Mouse (Mus musculus) heart, embryonic 11.5 days (tissue): ENCODE results near the gene Dip2b. TPM values are rescaled to one million over a fixed set of nuclear protein-coding genes. Genes with fewer than 3 reads are reported as not detected.

Source experiments
- ATAC-seq: fragments of 200-750 bp; cut with Nextera tagmentation; replicated peaks from 2 replicates; pipeline ENCODE4 v1.8.0; 2017; ENCODE audit warnings: moderate library complexity; ENCODE audit not compliant: insufficient number of reproducible peaks, low FRiP score, low TSS enrichment
- H3K27ac ChIP-seq: fragments of 300-500 bp; sonication (generic); 2 replicates; pipeline ENCODE4 v1.5.1; 2014; ENCODE audit warnings: mild to moderate bottlenecking, low read depth, low read length
- H3K27me3 ChIP-seq: fragments of 300-500 bp; sonication (generic); 2 replicates; pipeline ENCODE4 v1.6.1; 2014; ENCODE audit warnings: mild to moderate bottlenecking, low read length, mixed read lengths; ENCODE audit not compliant: control insufficient read depth, insufficient read depth
- H3K36me3 ChIP-seq: fragments of 300-500 bp; sonication (generic); 2 replicates; pipeline ENCODE4 v1.6.1; 2014; ENCODE audit warnings: mild to moderate bottlenecking, low read length, moderate library complexity, mixed read lengths; ENCODE audit not compliant: control insufficient read depth, insufficient read depth
- H3K4me1 ChIP-seq: fragments of 300-500 bp; sonication (generic); 2 replicates; pipeline ENCODE4 v1.6.1; 2014; ENCODE audit warnings: low read length; ENCODE audit not compliant: control insufficient read depth, insufficient read depth
- H3K4me2 ChIP-seq: fragments of 300-500 bp; sonication (generic); 2 replicates; pipeline ENCODE4 v1.6.1; 2014; ENCODE audit warnings: mild to moderate bottlenecking, moderate library complexity
- H3K4me3 ChIP-seq: fragments of 300-500 bp; sonication (generic); 2 replicates; pipeline ENCODE4 v1.5.1; 2014; ENCODE audit warnings: low read depth, low read length
- H3K9ac ChIP-seq: fragments of 300-500 bp; sonication (generic); 2 replicates; pipeline ENCODE4 v1.6.1; 2014; ENCODE audit warnings: mild to moderate bottlenecking, low read depth, low read length, moderate library complexity
- H3K9me3 ChIP-seq: fragments of 300-500 bp; sonication (generic); replicated peaks from 2 replicates; pipeline ENCODE4 v1.6.1; 2016; ENCODE audit warnings: low read length; ENCODE audit not compliant: control insufficient read depth
- WGBS: fragments of 180-500 bp; shearing (Covaris S2); extraction: QIAGEN DNeasy Blood & Tissue Kit; methylation state at CpG from one replicate; pipeline ENCODE4 v1.1.7; 2014; ENCODE audit not compliant: insufficient replicate concordance; 5-methylcytosine and 5-hydroxymethylcytosine counted together
- polyA plus RNA-seq: library from polyadenylated mRNA; unstranded; fragments of >200 nt; fragmentation: Nextera tagmentation; extraction: Ambion mirVana; gene quantifications from 2 replicates; pipeline ENCODE4 v1.2.1, GENCODE M21; 2014

Gene Dip2b
- polyA plus RNA-seq, 1 experiment from 2014 or later: 16.6 TPM

DNA sequence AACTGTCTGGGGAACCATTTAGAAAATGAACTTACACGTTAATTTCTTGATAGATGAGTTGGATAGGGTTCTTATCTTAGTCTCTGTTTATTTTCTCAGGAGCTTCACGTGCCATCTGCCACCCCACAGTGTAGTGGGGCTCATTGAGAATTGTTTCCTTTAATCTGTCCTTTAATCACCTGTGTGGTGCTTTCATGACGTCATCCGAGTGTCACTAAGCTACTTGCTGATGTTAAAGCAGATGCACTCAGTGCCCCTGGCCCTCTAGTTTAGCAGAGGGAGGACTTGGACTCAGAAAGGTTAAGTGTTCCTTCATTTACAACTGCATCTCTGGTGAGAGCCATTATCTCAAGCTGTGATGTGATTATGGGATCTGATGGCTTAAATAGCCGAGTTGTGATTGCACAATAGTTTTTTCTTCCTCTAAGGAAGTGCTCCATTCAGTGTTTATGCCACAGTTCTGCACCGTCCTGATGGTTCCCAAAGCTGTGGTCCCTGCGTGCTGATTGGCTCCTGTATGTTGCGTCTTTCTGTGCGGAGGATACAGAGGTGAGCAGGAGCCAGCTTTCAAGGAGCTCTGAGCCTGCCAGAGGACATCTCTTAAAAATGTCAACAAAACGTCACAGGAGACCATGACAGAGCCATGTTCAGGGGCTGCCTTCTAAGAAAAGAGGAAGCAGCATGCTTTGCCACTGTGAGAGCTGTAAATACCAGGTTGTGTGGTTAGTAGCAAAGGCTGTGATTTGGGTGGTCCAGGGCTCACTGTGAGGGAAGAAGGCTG, 3.0 kb downstream of the Dip2b start:
- peak overlapping the region; percentile 12; the same call in 1 of the 2 replicates for H3K27ac ChIP-seq
- H3K9ac ChIP-seq: peak overlapping the region; percentile 43
- 27% methylated on average over 10 of the region's 10 CpGs for WGBS
- H3K4me3 ChIP-seq: peak overlapping the region; percentile 82; the same call in 1 of the 2 replicates
- peaks cover 37% of the 10 kb centered on the region for H3K4me1 ChIP-seq
- no peaks in the 10 kb centered on the region for H3K36me3 ChIP-seq
- no peaks in the 10 kb centered on the region for H3K27me3 ChIP-seq
- H3K9me3 ChIP-seq: no peaks in the 10 kb centered on the region
- ATAC-seq: no peak
- peak overlapping the region; percentile 87 for H3K4me2 ChIP-seq

DNA sequence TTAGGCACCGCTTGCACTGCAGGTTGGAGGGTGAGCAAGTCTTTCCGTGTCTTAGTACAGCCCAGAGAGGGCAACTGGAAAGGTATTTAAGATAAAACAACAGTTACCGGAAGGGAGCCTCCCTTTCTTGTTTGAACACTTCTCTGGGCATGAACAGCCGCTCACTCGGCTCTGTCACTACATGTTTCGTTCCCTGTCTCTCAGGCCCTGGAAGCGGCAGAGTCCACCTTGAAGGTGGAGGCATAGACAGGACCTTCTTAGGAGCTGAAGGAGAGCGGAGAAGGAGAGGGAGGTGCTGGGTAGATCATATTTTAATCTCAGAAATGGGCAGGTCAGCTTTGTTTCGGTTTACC, 3.6 kb downstream of the Dip2b start:
- 65% methylated on average over 9 of the region's 9 CpGs for WGBS
- Histone ChIP-seq H3K4me2 (peak overlapping the region; percentile 87), H3K4me3 (no peak overlapping the region), H3K9me3 (no peaks in the 10 kb centered on the region), H3K27me3 (no peaks in the 10 kb centered on the region), H3K27ac (0 out of 2 replicates have a peak overlapping the region, but pooled peaks have one; percentile 12), H3K4me1 (peaks cover 37% of the 10 kb centered on the region), H3K9ac (no peak overlapping the region; the same call in 1 of the 2 replicates), H3K36me3 (no peaks in the 10 kb centered on the region)
- ATAC-seq: no peak

DNA sequence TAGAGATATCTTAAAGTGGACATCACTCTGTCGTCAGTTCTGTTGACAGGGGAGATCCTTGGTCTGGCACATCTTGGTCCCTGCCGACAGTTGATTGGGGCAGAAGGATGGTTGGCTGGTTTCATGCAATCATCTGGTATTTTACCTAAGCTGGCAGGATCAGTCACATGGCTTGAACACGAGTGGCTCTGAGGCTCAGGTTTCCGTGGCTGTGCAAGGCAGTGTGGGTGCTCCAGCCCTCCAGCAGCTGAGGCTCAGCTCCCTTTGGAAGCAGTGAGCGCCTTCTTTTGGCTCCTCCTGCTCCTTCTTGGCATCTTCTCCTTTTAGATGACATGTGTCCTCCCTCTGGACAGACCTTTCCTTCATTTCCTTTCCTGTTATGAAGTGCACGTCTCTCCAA, 7.1 kb downstream of the Dip2b start:
- no peaks in the 10 kb centered on the region for H3K9me3 ChIP-seq
- no peak overlapping the region for H3K9ac ChIP-seq
- WGBS: 49% methylated on average over 6 of the region's 6 CpGs
- peaks cover 7% of the 10 kb centered on the region; the same call in 1 of the 2 replicates for H3K36me3 ChIP-seq
- H3K4me1 ChIP-seq: peaks cover 32% of the 10 kb centered on the region
- H3K27ac ChIP-seq: no peak overlapping the region
- H3K4me3 ChIP-seq: no peak overlapping the region
- H3K27me3 ChIP-seq: no peaks in the 10 kb centered on the region
- ATAC-seq: no peak
- no peak overlapping the region for H3K4me2 ChIP-seq

DNA sequence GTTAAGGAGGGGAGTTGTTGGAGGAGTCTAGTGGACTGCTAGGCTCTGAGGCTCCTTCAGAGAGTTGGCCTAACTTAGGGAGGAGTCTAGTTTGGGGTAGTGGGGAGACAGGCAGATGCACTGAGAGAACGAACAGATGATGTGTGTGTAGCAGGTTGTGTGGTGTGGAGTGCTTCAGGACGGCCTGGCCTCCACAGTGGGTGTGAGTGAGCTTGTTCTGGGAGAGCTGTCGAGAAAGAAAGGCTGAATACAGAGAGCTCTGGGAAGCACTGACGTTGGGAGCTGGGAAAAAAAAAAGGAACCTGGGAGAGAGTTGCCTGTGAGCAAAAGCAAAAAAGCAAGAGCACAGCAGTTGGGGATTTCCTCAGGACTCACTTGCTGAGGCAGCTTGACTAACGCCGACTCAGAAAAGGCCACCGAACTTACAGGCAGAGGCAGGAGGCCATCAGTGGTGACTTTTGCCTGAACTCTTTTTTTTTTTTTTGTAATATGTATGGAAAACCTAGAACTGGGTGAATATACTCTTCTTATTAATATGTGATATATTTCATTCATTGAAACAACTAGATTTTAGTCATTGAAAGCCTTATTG, 11.1 kb downstream of the Dip2b start:
- 76% methylated on average over 7 of the region's 7 CpGs for WGBS
- Histone ChIP-seq H3K27me3 (no peaks in the 10 kb centered on the region), H3K27ac (no peak overlapping the region), H3K4me1 (peaks cover 16% of the 10 kb centered on the region), H3K4me3 (no peak overlapping the region), H3K9me3 (no peaks in the 10 kb centered on the region), H3K4me2 (no peak overlapping the region), H3K36me3 (peaks cover 7% of the 10 kb centered on the region; the same call in 1 of the 2 replicates), H3K9ac (no peak overlapping the region)
- no peak for ATAC-seq

DNA sequence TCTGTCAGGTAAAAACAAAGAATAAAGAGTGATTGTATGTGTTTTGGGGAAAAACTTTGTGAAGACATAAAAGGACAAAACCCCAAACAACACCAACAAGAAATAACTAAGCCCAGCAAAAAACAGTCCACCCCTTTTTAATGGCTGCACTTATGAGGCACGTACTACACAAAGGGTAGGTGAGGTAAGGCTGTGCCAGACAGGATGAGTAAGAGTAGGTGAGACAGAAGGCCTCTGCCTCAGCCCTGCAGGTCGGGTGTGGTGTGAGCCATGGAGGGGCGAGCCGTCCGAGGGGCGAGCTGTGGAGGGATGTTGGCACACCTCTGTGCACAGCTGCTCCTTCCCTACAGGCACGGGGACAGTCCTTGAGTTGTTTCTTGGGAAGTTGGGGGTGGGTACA, 12.5 kb downstream of the Dip2b start:
- ATAC-seq: no peak
- Histone ChIP-seq H3K4me1 (peaks cover 4% of the 10 kb centered on the region), H3K4me3 (no peak overlapping the region), H3K36me3 (peaks cover 7% of the 10 kb centered on the region; the same call in 1 of the 2 replicates), H3K9ac (no peak overlapping the region), H3K27ac (no peak overlapping the region), H3K4me2 (no peak overlapping the region), H3K9me3 (no peaks in the 10 kb centered on the region), H3K27me3 (no peaks in the 10 kb centered on the region)
- 73% methylated on average over 7 of the region's 7 CpGs for WGBS

DNA sequence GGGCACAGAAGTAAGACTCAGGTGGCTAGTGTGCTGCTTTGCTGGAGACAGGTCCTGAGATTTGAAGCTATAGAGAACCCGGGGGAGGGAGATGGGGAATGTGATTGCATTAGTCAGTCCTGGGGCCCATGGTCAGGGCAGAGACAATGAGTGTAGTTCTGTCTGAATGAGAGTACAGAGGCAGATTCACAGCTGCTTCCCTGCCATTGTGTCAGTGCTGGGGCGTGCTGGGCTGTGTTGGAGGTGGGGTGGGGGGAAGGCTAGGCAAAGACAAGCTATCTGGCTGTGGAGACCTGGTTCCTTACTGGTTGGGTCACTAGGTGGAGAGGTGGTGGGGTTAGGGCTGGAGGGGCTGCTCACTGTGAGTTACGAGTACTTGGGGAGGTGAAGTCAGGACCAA, 14.3 kb downstream of the Dip2b start:
- H3K9ac ChIP-seq: no peak overlapping the region
- no peaks in the 10 kb centered on the region; the same call in 1 of the 2 replicates for H3K4me1 ChIP-seq
- H3K4me3 ChIP-seq: no peak overlapping the region

DNA sequence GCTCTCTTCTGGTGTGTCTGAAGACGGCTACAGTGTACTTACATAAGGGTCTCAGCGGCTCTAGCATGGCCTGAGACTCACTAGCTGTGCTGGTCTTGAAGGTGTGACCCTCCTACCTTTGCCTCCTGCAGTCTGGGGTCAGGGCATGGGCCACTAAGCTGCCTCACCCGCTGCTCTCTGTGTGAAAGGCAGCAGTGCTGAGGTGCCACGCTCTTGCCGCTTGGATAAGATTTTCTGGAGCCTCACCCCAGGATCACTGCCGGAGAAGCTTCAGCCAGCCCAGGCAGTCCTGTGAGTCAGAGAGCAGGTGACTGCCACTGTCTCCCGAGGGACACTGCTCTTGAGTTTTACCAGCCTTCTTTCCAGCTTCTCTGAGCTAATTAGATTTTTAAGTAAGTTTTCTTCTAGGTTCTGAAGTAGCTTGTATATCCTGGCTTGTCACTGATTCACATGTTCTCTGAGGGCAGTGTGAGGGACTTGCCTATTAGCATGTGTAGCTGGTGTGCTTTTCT, 18.0 kb downstream of the Dip2b start:
- Histone ChIP-seq H3K4me1 (peaks cover 9% of the 10 kb centered on the region), H3K27ac (no peak overlapping the region), H3K9ac (no peak overlapping the region), H3K9me3 (no peaks in the 10 kb centered on the region), H3K36me3 (no peaks in the 10 kb centered on the region), H3K4me2 (no peak overlapping the region), H3K4me3 (no peak overlapping the region), H3K27me3 (no peaks in the 10 kb centered on the region)
- ATAC-seq: no peak
- WGBS: 83% methylated on average over 7 of the region's 7 CpGs

More for the DNA sequence above, 14.3 kb downstream of the Dip2b start:
- no peak overlapping the region for H3K27ac ChIP-seq
- no peak overlapping the region for H3K4me2 ChIP-seq
- 50% methylated on average over 3 of the region's 3 CpGs for WGBS
- H3K27me3 ChIP-seq: no peaks in the 10 kb centered on the region
- peaks cover 7% of the 10 kb centered on the region; the same call in 1 of the 2 replicates for H3K36me3 ChIP-seq
- no peak for ATAC-seq
- H3K9me3 ChIP-seq: no peaks in the 10 kb centered on the region

DNA sequence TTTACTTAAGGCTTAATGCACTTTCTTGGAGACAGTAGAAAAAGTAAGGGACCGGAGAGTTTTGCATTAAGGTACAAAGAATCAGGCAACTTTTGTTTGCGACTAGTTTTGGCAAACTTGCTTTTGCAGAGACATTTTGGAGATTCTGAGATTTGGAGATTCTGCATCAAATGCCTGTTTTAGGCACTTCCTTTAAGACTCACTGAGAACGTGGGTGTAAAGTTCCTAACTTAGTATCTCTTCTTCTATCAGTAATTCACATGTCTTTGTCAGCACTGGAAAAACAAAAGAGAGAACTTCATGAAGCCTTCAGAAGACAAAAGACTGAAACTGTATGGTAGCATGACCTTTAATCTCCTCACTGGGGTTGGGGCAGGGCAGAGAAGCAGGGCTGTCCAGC, 19.2 kb downstream of the Dip2b start:
- Histone ChIP-seq H3K9me3 (no peaks in the 10 kb centered on the region), H3K27me3 (no peaks in the 10 kb centered on the region), H3K4me1 (peaks cover 13% of the 10 kb centered on the region), H3K9ac (no peak overlapping the region), H3K4me2 (no peak overlapping the region), H3K36me3 (no peaks in the 10 kb centered on the region), H3K27ac (no peak overlapping the region), H3K4me3 (no peak overlapping the region)
- WGBS: 81% methylated on average over 3 of the region's 3 CpGs
- ATAC-seq: no peak
